Mouse (Mus musculus): Measurements from ENCODE around the gene Gabpb1. TPM values are rescaled to one million over a fixed set of nuclear protein-coding genes. Genes with fewer than 3 reads are reported as not detected.
"Not testable (repeated sequence)": the region's sequence is repeated elsewhere in the genome, so short reads cannot be mapped to it uniquely, and the experiment has no call there.

Gene Gabpb1
- polyA plus RNA-seq, 1 experiment from 2014 or later: 58.6 TPM

DNA sequence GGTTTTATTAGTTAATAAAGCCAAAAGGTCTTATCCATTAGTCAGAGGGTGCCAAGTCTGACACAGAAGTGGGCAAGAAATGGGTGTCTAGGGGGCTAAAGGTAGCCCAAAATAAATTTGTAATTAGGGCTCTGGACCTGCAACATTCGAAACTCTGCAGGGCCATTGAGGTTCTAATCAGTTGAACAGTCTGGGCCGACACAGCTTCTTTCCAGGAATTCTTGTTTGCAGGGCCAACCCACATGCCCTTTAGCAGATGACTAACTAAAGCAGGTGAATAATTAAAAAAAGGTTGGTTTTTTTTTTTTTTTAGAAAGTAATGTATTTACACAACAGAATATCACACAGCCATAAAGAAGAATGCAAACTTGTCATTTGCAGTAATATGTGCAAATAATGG is 53.7 kb downstream of the Gabpb1 start:
- Histone ChIP-seq H3K36me3 (ENCODE audit: control insufficient read depth, insufficient read depth, low read length) (no peaks in the 10 kb centered on the region), H3K4me2 (ENCODE audit: low read depth, low read length) (no peak overlapping the region), H3K27me3 (ENCODE audit: control insufficient read depth, insufficient read depth, low read depth, low read length) (no peaks in the 10 kb centered on the region), H3K4me3 (ENCODE audit: low read length) (no peak overlapping the region), H3K4me1 (replicated peaks; ENCODE audit: control insufficient read depth, insufficient read depth, low read length) (no peaks in the 10 kb centered on the region), H3K9me3 (ENCODE audit: control insufficient read depth, low read length) (no peaks in the 10 kb centered on the region), H3K27ac (ENCODE audit: low read length) (no peak overlapping the region), H3K9ac (ENCODE audit: low read length) (no peak overlapping the region)
- no peak for ATAC-seq (ENCODE audit: low read depth)
- 77% methylated on average over 2 of the region's 2 CpGs for WGBS

DNA sequence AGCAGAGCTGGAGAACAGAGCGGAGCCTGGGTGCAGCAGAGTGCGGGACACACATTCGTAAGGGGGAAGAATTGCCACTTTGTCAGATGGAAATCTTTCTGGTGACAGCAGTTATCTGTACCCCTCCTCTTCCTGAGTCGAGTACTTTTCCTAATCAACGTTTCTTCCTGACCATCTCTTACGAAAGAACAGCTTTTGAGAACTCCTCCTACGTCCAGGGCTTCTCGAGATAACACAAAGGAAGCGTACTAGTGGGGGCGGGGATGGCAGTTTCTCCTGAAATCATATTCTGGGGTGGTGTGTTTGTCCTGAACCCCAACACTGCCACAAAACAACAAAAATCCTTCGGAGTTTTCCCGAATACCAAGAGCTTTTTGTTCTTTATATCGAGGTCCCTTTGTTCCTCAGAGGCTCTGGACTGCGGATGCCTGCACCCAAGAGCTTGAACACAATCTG is 56.9 kb downstream of the Gabpb1 start, which contains the start of gene Hdc:
TSS of gene Hdc (minus strand) at position 51 of the 456 bp plus-strand sequence.
- no peak within 1 kb of the TSS for H3K9ac ChIP-seq (ENCODE audit: low read length)
- no peak within 1 kb of the TSS for H3K4me2 ChIP-seq (ENCODE audit: low read depth, low read length)
- H3K27me3 ChIP-seq (ENCODE audit: control insufficient read depth, insufficient read depth, low read depth, low read length): no peaks in the 10 kb centered on the region
- H3K27ac ChIP-seq (ENCODE audit: low read length): no peak within 1 kb of the TSS
- H3K9me3 ChIP-seq (ENCODE audit: control insufficient read depth, low read length): no peaks in the 10 kb centered on the region
- H3K36me3 ChIP-seq (ENCODE audit: control insufficient read depth, insufficient read depth, low read length): no peaks in the 10 kb centered on the region
- WGBS: 53% methylated on average over 14 of the region's 14 CpGs
- H3K4me1 ChIP-seq (replicated peaks; ENCODE audit: control insufficient read depth, insufficient read depth, low read length): no peaks in the 10 kb centered on the region
- no peak for ATAC-seq (ENCODE audit: low read depth)
- no peak within 1 kb of the TSS for H3K4me3 ChIP-seq (ENCODE audit: low read length)

DNA sequence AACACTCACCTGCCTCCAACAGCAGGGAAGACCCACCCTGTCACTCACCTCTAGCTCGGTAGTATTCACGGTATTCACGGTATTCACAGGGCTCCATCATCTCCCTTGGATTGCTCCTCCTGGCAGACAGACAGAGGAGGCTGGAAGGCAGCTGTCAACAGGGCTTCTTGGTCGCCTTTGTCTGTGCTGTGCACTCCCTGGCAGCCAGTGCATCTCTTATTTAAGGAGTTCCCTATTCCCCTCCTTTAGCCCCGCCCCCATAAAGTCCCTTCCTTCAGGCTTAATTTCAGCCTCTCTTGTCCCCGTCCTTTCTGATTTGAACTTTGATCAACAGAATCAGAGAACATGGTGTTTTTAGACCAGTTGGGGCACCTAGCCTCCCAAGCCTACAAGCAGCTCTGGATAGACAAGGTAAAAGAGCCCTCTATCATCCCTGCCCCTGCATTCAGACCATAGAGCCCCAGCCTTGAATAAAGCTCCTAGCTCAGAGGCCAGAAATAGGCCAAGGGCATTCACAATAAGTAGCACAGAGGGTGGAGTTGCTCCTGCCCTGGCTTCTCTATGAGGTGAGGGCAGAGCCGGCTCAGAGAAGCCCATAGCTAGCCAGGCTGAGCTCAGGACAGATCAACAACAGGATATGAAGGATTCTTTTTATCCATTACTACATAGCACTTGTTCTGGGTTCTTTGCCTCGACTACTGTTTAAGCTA is 57.5 kb downstream of the Gabpb1 start:
- no peak for ATAC-seq (ENCODE audit: low read depth)

DNA sequence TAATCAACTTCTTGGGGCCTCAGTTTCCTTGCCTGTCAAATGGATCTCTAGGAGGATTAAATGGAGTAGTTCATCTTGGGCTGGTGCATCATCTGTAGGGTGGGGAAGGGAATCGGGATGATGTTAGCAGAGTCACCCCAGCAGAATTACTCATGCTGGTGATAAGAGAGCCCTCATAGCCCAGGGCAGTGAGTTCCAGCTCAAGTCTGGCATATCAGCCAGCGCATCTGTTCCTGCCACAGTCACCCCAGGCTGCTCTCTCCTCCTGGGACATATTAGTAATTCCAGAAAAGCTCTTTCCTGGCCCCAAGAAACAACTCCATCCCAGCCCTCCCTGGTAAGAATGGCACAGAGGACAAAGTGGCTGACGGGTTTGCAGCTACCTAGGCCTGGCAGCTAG is 60.8 kb downstream of the Gabpb1 start:
- no peak overlapping the region for H3K27ac ChIP-seq (ENCODE audit: low read length)
- 87% methylated on average over 3 of the region's 3 CpGs for WGBS
- H3K4me2 ChIP-seq (ENCODE audit: low read depth, low read length): no peak overlapping the region
- no peak overlapping the region for H3K4me3 ChIP-seq (ENCODE audit: low read length)
- no peaks in the 10 kb centered on the region for H3K9me3 ChIP-seq (ENCODE audit: control insufficient read depth, low read length)
- no peak overlapping the region for H3K9ac ChIP-seq (ENCODE audit: low read length)
- ATAC-seq (ENCODE audit: low read depth): no peak
- no peaks in the 10 kb centered on the region for H3K36me3 ChIP-seq (ENCODE audit: control insufficient read depth, insufficient read depth, low read length)
- H3K4me1 ChIP-seq (replicated peaks; ENCODE audit: control insufficient read depth, insufficient read depth, low read length): no peaks in the 10 kb centered on the region
- H3K27me3 ChIP-seq (ENCODE audit: control insufficient read depth, insufficient read depth, low read depth, low read length): no peaks in the 10 kb centered on the region

More for the DNA sequence above, 57.5 kb downstream of the Gabpb1 start:
- Histone ChIP-seq H3K4me3 (ENCODE audit: low read length) (no peak overlapping the region), H3K36me3 (ENCODE audit: control insufficient read depth, insufficient read depth, low read length) (no peaks in the 10 kb centered on the region), H3K27ac (ENCODE audit: low read length) (no peak overlapping the region), H3K4me1 (replicated peaks; ENCODE audit: control insufficient read depth, insufficient read depth, low read length) (no peaks in the 10 kb centered on the region), H3K9ac (ENCODE audit: low read length) (no peak overlapping the region), H3K9me3 (ENCODE audit: control insufficient read depth, low read length) (no peaks in the 10 kb centered on the region), H3K27me3 (ENCODE audit: control insufficient read depth, insufficient read depth, low read depth, low read length) (no peaks in the 10 kb centered on the region), H3K4me2 (ENCODE audit: low read depth, low read length) (no peak overlapping the region)
- 21% methylated on average over 8 of the region's 8 CpGs for WGBS

DNA sequence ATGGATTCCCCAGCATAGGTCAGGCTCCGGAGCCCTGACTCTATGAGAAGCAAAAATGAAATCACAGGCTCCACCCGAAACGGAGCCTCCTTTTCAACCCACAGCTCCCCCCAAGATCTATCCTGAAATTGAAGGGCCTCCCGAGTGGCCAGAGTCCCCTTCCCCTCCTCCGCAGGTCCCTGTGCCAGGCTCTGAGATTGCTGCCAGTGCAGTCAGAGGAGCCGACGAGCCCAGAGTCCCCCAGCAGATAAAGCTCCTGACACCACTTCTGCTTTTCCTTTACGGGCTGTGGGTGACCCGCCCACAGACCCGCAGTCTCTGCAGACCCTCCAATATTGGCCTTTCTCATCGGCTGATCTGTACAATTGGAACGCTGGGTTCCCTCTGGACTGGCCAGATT is 66.5 kb downstream of the Gabpb1 start:
- ATAC-seq (ENCODE audit: low read depth); H3K36me3 ChIP-seq (ENCODE audit: control insufficient read depth, insufficient read depth, low read length); H3K27ac ChIP-seq (ENCODE audit: low read length); H3K27me3 ChIP-seq (ENCODE audit: control insufficient read depth, insufficient read depth, low read depth, low read length); H3K4me1 ChIP-seq (replicated peaks; ENCODE audit: control insufficient read depth, insufficient read depth, low read length); H3K4me2 ChIP-seq (ENCODE audit: low read depth, low read length); H3K9ac ChIP-seq (ENCODE audit: low read length); H3K9me3 ChIP-seq (ENCODE audit: control insufficient read depth, low read length); H3K4me3 ChIP-seq (ENCODE audit: low read length): not testable (repeated sequence)
- WGBS: 59% methylated on average over 12 of the region's 12 CpGs

DNA sequence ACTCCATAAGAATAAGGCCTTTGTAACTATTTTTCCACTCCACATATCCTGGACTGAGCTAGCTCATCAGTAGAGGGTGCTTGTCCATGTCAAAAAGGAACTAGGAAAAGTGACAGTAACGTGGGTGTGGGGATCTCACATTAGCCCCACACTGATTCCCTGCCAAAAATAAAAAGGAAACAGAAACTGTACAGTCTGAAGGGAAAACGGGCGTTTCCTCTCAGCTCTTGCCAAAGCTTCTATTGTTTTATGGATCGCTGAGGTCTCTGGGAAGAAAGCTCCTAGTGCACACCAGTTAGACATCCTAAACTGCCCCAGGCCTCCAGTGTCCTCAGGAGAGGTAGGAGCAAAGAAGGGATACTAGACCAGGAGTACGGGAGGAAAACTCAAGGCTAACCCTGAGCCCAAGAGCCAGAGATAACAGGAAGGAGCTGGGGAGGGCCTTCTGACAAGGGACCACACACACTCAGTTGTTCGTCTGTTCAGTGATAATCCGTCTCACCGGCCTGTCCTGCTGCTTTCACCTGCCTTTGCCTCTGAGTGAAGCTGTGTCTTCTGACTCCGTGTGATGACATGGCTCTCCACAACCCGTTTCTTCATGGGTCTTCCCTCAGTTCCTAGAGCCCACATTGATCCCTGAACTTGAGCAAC is 68.5 kb downstream of the Gabpb1 start:
- no peaks in the 10 kb centered on the region for H3K4me1 ChIP-seq (replicated peaks; ENCODE audit: control insufficient read depth, insufficient read depth, low read length)
- H3K36me3 ChIP-seq (ENCODE audit: control insufficient read depth, insufficient read depth, low read length): no peaks in the 10 kb centered on the region
- no peak overlapping the region for H3K27ac ChIP-seq (ENCODE audit: low read length)
- 40% methylated on average over 10 of the region's 10 CpGs for WGBS
- H3K9ac ChIP-seq (ENCODE audit: low read length): no peak overlapping the region
- H3K4me3 ChIP-seq (ENCODE audit: low read length): no peak overlapping the region
- no peaks in the 10 kb centered on the region for H3K27me3 ChIP-seq (ENCODE audit: control insufficient read depth, insufficient read depth, low read depth, low read length)
- H3K4me2 ChIP-seq (ENCODE audit: low read depth, low read length): no peak overlapping the region
- H3K9me3 ChIP-seq (ENCODE audit: control insufficient read depth, low read length): no peaks in the 10 kb centered on the region
- 0 out of 2 replicates have a peak, but pooled peaks have one; percentile 23 for ATAC-seq (ENCODE audit: low read depth)

DNA sequence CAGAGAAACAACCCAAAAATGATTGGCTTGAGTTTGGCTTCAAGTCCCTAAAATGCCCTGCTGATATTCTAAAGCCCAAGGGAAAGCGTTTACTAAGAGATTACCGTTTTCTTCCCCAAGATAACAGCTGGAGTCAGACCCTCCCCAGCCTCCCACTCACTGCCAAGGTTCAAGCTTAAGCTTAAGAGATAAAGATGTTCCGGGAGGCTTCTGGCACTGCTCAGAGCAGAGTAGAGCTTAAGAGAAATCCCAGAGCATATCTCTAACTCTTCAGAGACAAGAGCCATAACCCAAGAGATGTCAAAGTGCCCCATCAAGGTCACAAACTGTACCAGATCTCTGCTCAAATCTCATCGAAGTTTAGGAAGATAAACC is 69.5 kb downstream of the Gabpb1 start:
- Histone ChIP-seq H3K4me3 (ENCODE audit: low read length) (no peak overlapping the region), H3K4me2 (ENCODE audit: low read depth, low read length) (no peak overlapping the region), H3K27ac (ENCODE audit: low read length) (no peak overlapping the region), H3K27me3 (ENCODE audit: control insufficient read depth, insufficient read depth, low read depth, low read length) (no peaks in the 10 kb centered on the region), H3K9ac (ENCODE audit: low read length) (no peak overlapping the region), H3K4me1 (replicated peaks; ENCODE audit: control insufficient read depth, insufficient read depth, low read length) (no peaks in the 10 kb centered on the region), H3K36me3 (ENCODE audit: control insufficient read depth, insufficient read depth, low read length) (no peaks in the 10 kb centered on the region), H3K9me3 (ENCODE audit: control insufficient read depth, low read length) (no peaks in the 10 kb centered on the region)
- ATAC-seq (ENCODE audit: low read depth): no peak
- 48% methylated on average over 4 of the region's 4 CpGs for WGBS

DNA sequence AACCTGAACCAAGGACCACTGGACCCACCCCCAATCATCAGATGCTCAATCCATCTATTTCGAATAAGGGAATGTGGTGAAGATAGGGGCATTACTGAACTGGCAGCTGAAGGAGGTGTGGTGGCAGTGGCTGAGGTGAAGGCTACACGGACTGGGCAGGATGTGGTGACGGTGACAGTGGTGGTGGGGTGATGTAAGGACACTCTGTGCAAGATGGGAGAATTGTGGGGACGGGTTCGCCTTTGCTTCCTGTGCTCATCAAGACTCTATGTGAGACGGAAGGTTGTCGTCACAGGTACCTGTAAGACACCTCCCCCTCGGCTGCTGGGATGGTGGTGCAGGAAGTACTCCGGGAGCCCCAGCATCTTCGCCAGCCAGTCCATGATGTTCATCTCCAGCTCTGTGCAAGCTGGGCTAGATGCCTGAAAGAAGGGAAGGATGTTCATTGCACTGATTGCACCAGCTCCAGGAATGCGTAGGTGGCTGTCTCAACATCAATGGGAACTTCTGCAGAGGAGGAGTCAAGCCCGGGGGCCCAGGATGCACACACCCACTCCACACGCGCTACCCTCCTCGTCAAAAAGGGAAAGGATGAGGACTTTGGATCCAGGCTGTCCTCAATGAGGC is 70.0 kb downstream of the Gabpb1 start:
- 75% methylated on average over 15 of the region's 15 CpGs for WGBS
- no peak for ATAC-seq (ENCODE audit: low read depth)
- Histone ChIP-seq H3K4me1 (replicated peaks; ENCODE audit: control insufficient read depth, insufficient read depth, low read length) (no peaks in the 10 kb centered on the region), H3K4me2 (ENCODE audit: low read depth, low read length) (no peak overlapping the region), H3K36me3 (ENCODE audit: control insufficient read depth, insufficient read depth, low read length) (no peaks in the 10 kb centered on the region), H3K27ac (ENCODE audit: low read length) (no peak overlapping the region), H3K27me3 (ENCODE audit: control insufficient read depth, insufficient read depth, low read depth, low read length) (no peaks in the 10 kb centered on the region), H3K9me3 (ENCODE audit: control insufficient read depth, low read length) (no peaks in the 10 kb centered on the region), H3K4me3 (ENCODE audit: low read length) (no peak overlapping the region), H3K9ac (ENCODE audit: low read length) (no peak overlapping the region)

DNA sequence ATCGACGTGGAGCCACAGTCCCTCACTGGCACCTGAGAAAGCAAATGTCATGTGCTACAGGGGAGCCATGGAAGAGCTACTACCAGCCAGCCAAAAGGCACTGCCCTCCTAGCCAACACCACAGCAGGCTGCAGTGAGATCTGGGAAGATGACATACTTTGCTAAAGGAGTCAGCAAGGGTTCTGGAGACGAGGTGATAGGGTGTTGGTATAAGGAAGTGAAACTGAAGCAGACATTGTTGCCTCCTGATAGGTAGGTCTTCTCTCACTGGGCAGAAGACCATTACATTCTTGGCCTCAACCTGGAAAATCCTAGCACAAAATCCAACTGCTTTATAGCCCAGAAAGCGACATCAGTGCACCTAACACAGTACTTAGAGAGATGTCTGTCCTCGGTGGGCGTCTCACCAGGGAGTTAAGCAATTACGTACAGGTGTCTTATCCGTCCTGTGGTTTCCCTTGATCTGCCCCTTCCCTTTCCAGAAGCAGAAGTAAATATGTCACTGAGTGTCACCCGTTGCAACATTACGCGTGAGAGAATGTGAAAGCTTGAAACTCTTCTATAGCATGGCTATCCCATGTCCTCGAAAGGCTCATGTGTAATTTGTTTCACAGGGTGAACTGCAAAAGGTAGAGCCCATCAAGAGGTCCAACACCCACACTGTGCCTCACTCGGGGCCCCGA is 74.1 kb downstream of the Gabpb1 start:
- WGBS: 78% methylated on average over 14 of the region's 14 CpGs

More for the DNA sequence above, 74.1 kb downstream of the Gabpb1 start:
- H3K4me3 ChIP-seq (ENCODE audit: low read length): no peak overlapping the region
- peaks cover 4% of the 10 kb centered on the region; the same call in 1 of the 2 replicates for H3K4me1 ChIP-seq (replicated peaks; ENCODE audit: control insufficient read depth, insufficient read depth, low read length)
- no peaks in the 10 kb centered on the region for H3K27me3 ChIP-seq (ENCODE audit: control insufficient read depth, insufficient read depth, low read depth, low read length)
- H3K9ac ChIP-seq (ENCODE audit: low read length): no peak overlapping the region
- ATAC-seq (ENCODE audit: low read depth): no peak
- no peak overlapping the region for H3K4me2 ChIP-seq (ENCODE audit: low read depth, low read length)
- no peak overlapping the region for H3K27ac ChIP-seq (ENCODE audit: low read length)
- no peaks in the 10 kb centered on the region for H3K36me3 ChIP-seq (ENCODE audit: control insufficient read depth, insufficient read depth, low read length)
- no peaks in the 10 kb centered on the region for H3K9me3 ChIP-seq (ENCODE audit: control insufficient read depth, low read length)
